Mouse (Mus musculus) kidney, postnatal 0 days (tissue): ENCODE results near the gene St6gal1. TPM values are rescaled to one million over a fixed set of nuclear protein-coding genes. Genes with fewer than 3 reads are reported as not detected.
A peak's percentile ranks its signal among the peaks of the same experiment; 100 is the strongest.

ENCODE experiments used
- ATAC-seq: fragments of 200-750 bp; cut with Nextera tagmentation; replicated peaks from 2 replicates; pipeline ENCODE4 v1.8.0; 2017; ENCODE audit warnings: low read depth, moderate number of reproducible peaks, moderate TSS enrichment, moderate library complexity; ENCODE audit not compliant: low FRiP score
- DNase-seq: peaks from one replicate; pipeline ENCODE4 v3.0.0-alpha.2; 2016; ENCODE audit warnings: low spot score
- H3K27ac ChIP-seq: fragments of 300-500 bp; sonication (generic); 2 replicates; pipeline ENCODE4 v1.5.1; 2014; ENCODE audit warnings: mild to moderate bottlenecking
- H3K27me3 ChIP-seq: fragments of 300-500 bp; sonication (generic); 2 replicates; pipeline ENCODE4 v1.6.1; 2014; ENCODE audit warnings: low read length, mixed read lengths; ENCODE audit not compliant: insufficient read depth
- H3K36me3 ChIP-seq: fragments of 300-500 bp; sonication (generic); 2 replicates; pipeline ENCODE4 v1.6.1; 2014; ENCODE audit warnings: low read length, mixed read lengths; ENCODE audit not compliant: insufficient read depth
- H3K4me1 ChIP-seq: fragments of 300-500 bp; sonication (generic); replicated peaks from 2 replicates; pipeline ENCODE4 v1.6.1; 2014; ENCODE audit warnings: antibody characterized with exemption, low read length, mixed read lengths; ENCODE audit not compliant: insufficient read depth
- H3K4me2 ChIP-seq: fragments of 300-500 bp; sonication (generic); 2 replicates; pipeline ENCODE4 v1.6.1; 2014; ENCODE audit warnings: mild to moderate bottlenecking, low read length, moderate library complexity, mixed read lengths
- H3K4me3 ChIP-seq: fragments of 300-500 bp; sonication (generic); replicated peaks from 2 replicates; pipeline ENCODE4 v1.5.1; 2014; ENCODE audit warnings: low read depth, low read length
- H3K9ac ChIP-seq: fragments of 300-500 bp; sonication (generic); 2 replicates; pipeline ENCODE4 v1.6.1; 2014; ENCODE audit warnings: low read depth, low read length
- H3K9me3 ChIP-seq: fragments of 300-500 bp; sonication (generic); replicated peaks from 2 replicates; pipeline ENCODE4 v1.6.1; 2016; ENCODE audit warnings: low read length, inconsistent platforms, mixed read lengths
- CTCF ChIP-seq: IDR thresholded peaks from 2 replicates; pipeline ENCODE4 v1.5.1; 2016; ENCODE audit warnings: antibody characterized with exemption, low read depth, mild to moderate bottlenecking, moderate library complexity
- WGBS: fragments of 180-500 bp; shearing (Covaris S2); extraction: QIAGEN DNeasy Blood & Tissue Kit; methylation state at CpG from one replicate; pipeline ENCODE4 v1.1.7; 2014; 5-methylcytosine and 5-hydroxymethylcytosine counted together
- polyA plus RNA-seq: library from polyadenylated mRNA; unstranded; fragments of >200 nt; fragmentation: Nextera tagmentation; extraction: Ambion mirVana; gene quantifications from 2 replicates; pipeline ENCODE4 v1.2.1, GENCODE M21; 2015

Gene St6gal1
- polyA plus RNA-seq, 1 experiment from 2014 or later, result 28.6 TPM

GRCm38 (mm10) chr16:23286380-23287097, 62.0 kb downstream of the St6gal1 start:
- no peak for DNase-seq
- Histone ChIP-seq H3K36me3 (no peaks in the 10 kb centered on the region), H3K4me2 (no peak overlapping the region), H3K9ac (no peak overlapping the region), H3K9me3 (no peaks in the 10 kb centered on the region), H3K27ac (no peak overlapping the region), H3K4me1 (no peaks in the 10 kb centered on the region), H3K4me3 (no peak overlapping the region), H3K27me3 (no peaks in the 10 kb centered on the region)
- ATAC-seq, result no peak
- 85% methylated on average over 11 of the region's 11 CpGs for WGBS
- TF ChIP-seq CTCF, result no peak

GRCm38 (mm10) chr16:23287312-23288040, 62.9 kb downstream of the St6gal1 start:
- Histone ChIP-seq H3K4me1 (no peaks in the 10 kb centered on the region), H3K27me3 (no peaks in the 10 kb centered on the region), H3K9ac (no peak overlapping the region), H3K27ac (no peak overlapping the region), H3K4me3 (no peak overlapping the region), H3K9me3 (no peaks in the 10 kb centered on the region), H3K4me2 (no peak overlapping the region), H3K36me3 (no peaks in the 10 kb centered on the region)
- WGBS, result 92% methylated on average over 10 of the region's 10 CpGs
- no peak for TF ChIP-seq CTCF
- DNase-seq (no peak), ATAC-seq (no peak)

GRCm38 (mm10) chr16:23288103-23288502, 63.6 kb downstream of the St6gal1 start:
- Histone ChIP-seq H3K9me3 (no peaks in the 10 kb centered on the region), H3K27ac (no peak overlapping the region), H3K27me3 (no peaks in the 10 kb centered on the region), H3K36me3 (no peaks in the 10 kb centered on the region), H3K4me1 (no peaks in the 10 kb centered on the region), H3K9ac (no peak overlapping the region), H3K4me2 (no peak overlapping the region), H3K4me3 (no peak overlapping the region)
- TF ChIP-seq CTCF, result no peak
- WGBS, result 92% methylated on average over 9 of the region's 9 CpGs
- no peak for ATAC-seq
- DNase-seq, result no peak

GRCm38 (mm10) chr16:23289424-23289823, 64.9 kb downstream of the St6gal1 start:
- 94% methylated on average over 6 of the region's 6 CpGs for WGBS
- Histone ChIP-seq H3K9ac (no peak overlapping the region), H3K9me3 (no peaks in the 10 kb centered on the region), H3K27ac (no peak overlapping the region), H3K4me2 (no peak overlapping the region), H3K4me3 (no peak overlapping the region), H3K27me3 (no peaks in the 10 kb centered on the region), H3K36me3 (no peaks in the 10 kb centered on the region), H3K4me1 (no peaks in the 10 kb centered on the region)
- DNase-seq (no peak), ATAC-seq (no peak)
- no peak for TF ChIP-seq CTCF

GRCm38 (mm10) chr16:23290171-23290570, 65.6 kb downstream of the St6gal1 start:
- Histone ChIP-seq H3K9me3 (no peaks in the 10 kb centered on the region), H3K4me1 (no peaks in the 10 kb centered on the region), H3K36me3 (no peaks in the 10 kb centered on the region), H3K9ac (no peak overlapping the region), H3K27ac (no peak overlapping the region), H3K4me3 (no peak overlapping the region), H3K4me2 (no peak overlapping the region), H3K27me3 (no peaks in the 10 kb centered on the region)
- DNase-seq, result no peak
- no peak for TF ChIP-seq CTCF
- ATAC-seq, result no peak
- WGBS, result 72% methylated on average over 9 of the region's 9 CpGs

GRCm38 (mm10) chr16:23291521-23291920, 67.0 kb downstream of the St6gal1 start:
- Histone ChIP-seq H3K36me3 (no peaks in the 10 kb centered on the region), H3K4me1 (no peaks in the 10 kb centered on the region), H3K4me3 (no peak overlapping the region), H3K27ac (no peak overlapping the region), H3K9me3 (no peaks in the 10 kb centered on the region), H3K4me2 (no peak overlapping the region), H3K27me3 (no peaks in the 10 kb centered on the region), H3K9ac (no peak overlapping the region)
- TF ChIP-seq CTCF, result no peak
- DNase-seq (peak; percentile 11), ATAC-seq (no peak)
- WGBS, result 69% methylated on average over 5 of the region's 5 CpGs
